Mouse (Mus musculus): Measurements from ENCODE around the gene Vsig8. TPM values are rescaled to one million over a fixed set of nuclear protein-coding genes. Genes with fewer than 3 reads are reported as not detected.

Vsig8 gene
- not detected in 2 replicates for polyA plus RNA-seq (2011; ENCODE audit: insufficient read length, low read depth, missing spikeins)

GRCm38 (mm10) chr1:172555638-172556037 lies at the start of gene Vsig8:
Gene Vsig8, plus strand, starts transcription at chr1:172555938.
- TF ChIP-seq POLR2A (IDR thresholded peaks at IDR 0.05; ENCODE audit: low read depth, low read length) (no peak), CTCF (IDR thresholded peaks at IDR 0.05; ENCODE audit: borderline replicate concordance, insufficient read depth, low read length) (no peak)
- Histone ChIP-seq H3K4me1 (ENCODE audit: control insufficient read depth, insufficient read depth, low read length) (0 out of 2 replicates have a peak, but pooled peaks cover 2% of the 10 kb centered on the region), H3K4me3 (ENCODE audit: insufficient read depth, low read length) (no peak within 1 kb of the TSS), H3K27ac (ENCODE audit: insufficient read depth, low read length) (no peak within 1 kb of the TSS)

- Histone ChIP-seq H3K4me3 (ENCODE audit: insufficient read depth, low read length) (no peak overlapping the region), H3K27ac (ENCODE audit: insufficient read depth, low read length) (no peak overlapping the region), H3K4me1 (ENCODE audit: control insufficient read depth, insufficient read depth, low read length) (peaks cover 3% of the 10 kb centered on the region; the same call in 1 of the 2 replicates)
- TF ChIP-seq POLR2A (IDR thresholded peaks at IDR 0.05; ENCODE audit: low read depth, low read length) (peak; percentile 26; the same call in 1 of the 2 replicates), CTCF (IDR thresholded peaks at IDR 0.05; ENCODE audit: borderline replicate concordance, insufficient read depth, low read length) (no peak)
Measured at GRCm38 (mm10) chr1:172507001-172507400, 48.7 kb upstream of the Vsig8 start.

- no peak overlapping the region for H3K4me3 ChIP-seq (ENCODE audit: insufficient read depth, low read length)
- TF ChIP-seq CTCF (IDR thresholded peaks at IDR 0.05; ENCODE audit: borderline replicate concordance, insufficient read depth, low read length) (no peak), POLR2A (IDR thresholded peaks at IDR 0.05; ENCODE audit: low read depth, low read length) (no peak)
- H3K27ac ChIP-seq (ENCODE audit: insufficient read depth, low read length), result no peak overlapping the region
- H3K4me1 ChIP-seq (ENCODE audit: control insufficient read depth, insufficient read depth, low read length), result peaks cover 3% of the 10 kb centered on the region; the same call in 1 of the 2 replicates
Measured at GRCm38 (mm10) chr1:172507701-172508100, 48.0 kb upstream of the Vsig8 start.

GRCm38 (mm10) chr1:172508172-172508571 lies 47.6 kb upstream of the Vsig8 start:
- peaks cover 3% of the 10 kb centered on the region; the same call in 1 of the 2 replicates for H3K4me1 ChIP-seq (ENCODE audit: control insufficient read depth, insufficient read depth, low read length)
- no peak overlapping the region for H3K4me3 ChIP-seq (ENCODE audit: insufficient read depth, low read length)
- no peak overlapping the region for H3K27ac ChIP-seq (ENCODE audit: insufficient read depth, low read length)
- TF ChIP-seq POLR2A (IDR thresholded peaks at IDR 0.05; ENCODE audit: low read depth, low read length) (no peak), CTCF (IDR thresholded peaks at IDR 0.05; ENCODE audit: borderline replicate concordance, insufficient read depth, low read length) (no peak)

- Histone ChIP-seq H3K4me3 (ENCODE audit: insufficient read depth, low read length) (no peak overlapping the region), H3K27ac (ENCODE audit: insufficient read depth, low read length) (no peak overlapping the region), H3K4me1 (ENCODE audit: control insufficient read depth, insufficient read depth, low read length) (no peaks in the 10 kb centered on the region)
- TF ChIP-seq POLR2A (IDR thresholded peaks at IDR 0.05; ENCODE audit: low read depth, low read length) (no peak), CTCF (IDR thresholded peaks at IDR 0.05; ENCODE audit: borderline replicate concordance, insufficient read depth, low read length) (no peak)
Measured at GRCm38 (mm10) chr1:172509235-172509634, 46.5 kb upstream of the Vsig8 start.

- TF ChIP-seq CTCF (IDR thresholded peaks at IDR 0.05; ENCODE audit: borderline replicate concordance, insufficient read depth, low read length), result no peak
- no peak for TF ChIP-seq POLR2A (IDR thresholded peaks at IDR 0.05; ENCODE audit: low read depth, low read length)
- no peaks in the 10 kb centered on the region for H3K4me1 ChIP-seq (ENCODE audit: control insufficient read depth, insufficient read depth, low read length)
- no peak overlapping the region for H3K27ac ChIP-seq (ENCODE audit: insufficient read depth, low read length)
- H3K4me3 ChIP-seq (ENCODE audit: insufficient read depth, low read length), result no peak overlapping the region
Measured at GRCm38 (mm10) chr1:172509983-172510382, 45.8 kb upstream of the Vsig8 start.

GRCm38 (mm10) chr1:172510421-172510972 lies 45.2 kb upstream of the Vsig8 start:
- Histone ChIP-seq H3K4me1 (ENCODE audit: control insufficient read depth, insufficient read depth, low read length) (no peaks in the 10 kb centered on the region), H3K27ac (ENCODE audit: insufficient read depth, low read length) (no peak overlapping the region), H3K4me3 (ENCODE audit: insufficient read depth, low read length) (no peak overlapping the region)
- TF ChIP-seq POLR2A (IDR thresholded peaks at IDR 0.05; ENCODE audit: low read depth, low read length), result no peak
- TF ChIP-seq CTCF (IDR thresholded peaks at IDR 0.05; ENCODE audit: borderline replicate concordance, insufficient read depth, low read length), result no peak

- Histone ChIP-seq H3K4me1 (ENCODE audit: control insufficient read depth, insufficient read depth, low read length) (no peaks in the 10 kb centered on the region), H3K4me3 (ENCODE audit: insufficient read depth, low read length) (no peak overlapping the region), H3K27ac (ENCODE audit: insufficient read depth, low read length) (no peak overlapping the region)
- no peak for TF ChIP-seq POLR2A (IDR thresholded peaks at IDR 0.05; ENCODE audit: low read depth, low read length)
- no peak for TF ChIP-seq CTCF (IDR thresholded peaks at IDR 0.05; ENCODE audit: borderline replicate concordance, insufficient read depth, low read length)
Measured at GRCm38 (mm10) chr1:172512962-172513361, 42.8 kb upstream of the Vsig8 start.

GRCm38 (mm10) chr1:172513525-172514212 lies 42.1 kb upstream of the Vsig8 start:
- no peak for TF ChIP-seq CTCF (IDR thresholded peaks at IDR 0.05; ENCODE audit: borderline replicate concordance, insufficient read depth, low read length)
- TF ChIP-seq POLR2A (IDR thresholded peaks at IDR 0.05; ENCODE audit: low read depth, low read length), result no peak
- Histone ChIP-seq H3K4me3 (ENCODE audit: insufficient read depth, low read length) (no peak overlapping the region), H3K27ac (ENCODE audit: insufficient read depth, low read length) (no peak overlapping the region), H3K4me1 (ENCODE audit: control insufficient read depth, insufficient read depth, low read length) (no peaks in the 10 kb centered on the region)

- no peak overlapping the region for H3K27ac ChIP-seq (ENCODE audit: insufficient read depth, low read length)
- TF ChIP-seq CTCF (IDR thresholded peaks at IDR 0.05; ENCODE audit: borderline replicate concordance, insufficient read depth, low read length), result no peak
- TF ChIP-seq POLR2A (IDR thresholded peaks at IDR 0.05; ENCODE audit: low read depth, low read length), result no peak
- H3K4me1 ChIP-seq (ENCODE audit: control insufficient read depth, insufficient read depth, low read length), result no peaks in the 10 kb centered on the region
- H3K4me3 ChIP-seq (ENCODE audit: insufficient read depth, low read length), result no peak overlapping the region
Measured at GRCm38 (mm10) chr1:172514213-172514529, 41.6 kb upstream of the Vsig8 start.
